Mouse (Mus musculus) heart, postnatal 4 days (tissue): ENCODE measurements at regions not wholly inside any gene's neighbourhood (a gene's known extent, or its start where the extent isn't known, plus 50 kb on each side); places are given as distances from the start of the nearest gene placed in this dataset.

ENCODE experiments used
- DNase-seq: peaks from one replicate; pipeline ENCODE4 v3.0.0; 2021

- DNase-seq = no peak
These were observed 85.4 kb downstream of the Atp23 start for GRCm38 (mm10) chr10:126815730-126816129.

- DNase-seq = no peak
These were observed 86.2 kb downstream of the Atp23 start for GRCm38 (mm10) chr10:126814968-126815367.

- no peak for DNase-seq
These were observed 88.0 kb downstream of the Atp23 start for GRCm38 (mm10) chr10:126813051-126813593.

GRCm38 (mm10) chr10:126812243-126812755 is 88.9 kb downstream of the Atp23 start:
- DNase-seq = peak; percentile 12

GRCm38 (mm10) chr10:126810346-126811095 is 90.6 kb downstream of the Atp23 start:
- no peak for DNase-seq

GRCm38 (mm10) chr10:126809587-126809986 is 91.6 kb downstream of the Atp23 start:
- no peak for DNase-seq

GRCm38 (mm10) chr10:126806881-126807280 is 94.3 kb downstream of the Atp23 start:
- DNase-seq = no peak

- DNase-seq = no peak
These were observed 98.4 kb downstream of the Atp23 start for GRCm38 (mm10) chr10:126802732-126803131.

GRCm38 (mm10) chr10:126799393-126799792 is 101.8 kb downstream of the Atp23 start:
- no peak for DNase-seq

- DNase-seq = no peak
These were observed 108.0 kb downstream of the Atp23 start for GRCm38 (mm10) chr10:126793136-126793535.

- no peak for DNase-seq
These were observed 108.8 kb downstream of the Atp23 start for GRCm38 (mm10) chr10:126792371-126792835.

GRCm38 (mm10) chr10:126788277-126788676 is 112.9 kb downstream of the Atp23 start:
- no peak for DNase-seq

- no peak for DNase-seq
These were observed 118.0 kb downstream of the Atp23 start for GRCm38 (mm10) chr10:126783161-126783560.

GRCm38 (mm10) chr10:126776603-126777002 is 124.6 kb downstream of the Atp23 start:
- DNase-seq = no peak

- no peak for DNase-seq
These were observed 125.2 kb downstream of the Atp23 start for GRCm38 (mm10) chr10:126775946-126776345.

GRCm38 (mm10) chr10:126770446-126771020 is 130.6 kb downstream of the Atp23 start:
- no peak for DNase-seq

GRCm38 (mm10) chr10:126765648-126766047 is 135.5 kb downstream of the Atp23 start:
- no peak for DNase-seq

- no peak for DNase-seq
These were observed 136.4 kb downstream of the Atp23 start for GRCm38 (mm10) chr10:126764740-126765139.

- DNase-seq = no peak
These were observed 137.2 kb downstream of the Atp23 start for GRCm38 (mm10) chr10:126763976-126764375.

GRCm38 (mm10) chr10:126758682-126759081 is 142.5 kb downstream of the Atp23 start:
- no peak for DNase-seq

GRCm38 (mm10) chr10:126753201-126753600 is 148.0 kb downstream of the Atp23 start:
- no peak for DNase-seq

GRCm38 (mm10) chr10:126752699-126753098 is 148.5 kb downstream of the Atp23 start:
- DNase-seq = no peak

- DNase-seq = no peak
These were observed 152.3 kb downstream of the Atp23 start for GRCm38 (mm10) chr10:126748696-126749466.
